Mouse (Mus musculus) CH12.LX (cell line): ENCODE measurements around the gene Lix1l. TPM values are rescaled to one million over a fixed set of nuclear protein-coding genes. Genes with fewer than 3 reads are reported as not detected.

ENCODE experiments used
- DNase-seq: peaks from one replicate; pipeline ENCODE4 v3.0.0-alpha.2; 2013; ENCODE audit errors: extremely low read depth
- H3K27ac ChIP-seq: 2 replicates; pipeline ENCODE4 v1.5.1; 2012; ENCODE audit warnings: low read depth, mild to moderate bottlenecking, control low read depth, moderate library complexity; ENCODE audit not compliant: insufficient read depth
- H3K27me3 ChIP-seq: replicated peaks from 2 replicates; pipeline ENCODE3; 2012; ENCODE audit warnings: inconsistent platforms
- H3K36me3 ChIP-seq, 2 experiments: replicated peaks in 1 of 2; 2 replicates each; pipeline versions ENCODE3 to v1.6.1; 2012; ENCODE audit warnings: inconsistent platforms in 1 of 2, low read length in 1 of 2, mild to moderate bottlenecking in 1 of 2, mixed read lengths in 1 of 2, moderate library complexity in 1 of 2; ENCODE audit not compliant: control insufficient read depth in 1 of 2, insufficient read depth in 1 of 2
- H3K4me1 ChIP-seq, 2 experiments: 2 replicates each; pipeline ENCODE4 v1.6.1; 2012; ENCODE audit warnings: inconsistent platforms in 1 of 2, moderate library complexity in 1 of 2; ENCODE audit not compliant: insufficient read depth in 2 of 2, control insufficient read depth in 1 of 2
- H3K4me2 ChIP-seq: 2 replicates; pipeline ENCODE4 v1.6.1; 2012; ENCODE audit warnings: low read depth, mild to moderate bottlenecking, control low read depth; ENCODE audit not compliant: poor library complexity, insufficient read depth, severe bottlenecking
- H3K4me3 ChIP-seq, 3 experiments: fragments of 150-350 bp in 1 of 3; sonication (generic) in 1 of 3; replicated peaks in 1 of 3; 2 replicates each; pipeline versions ENCODE3 to v1.5.1; 2011 to 2012; ENCODE audit warnings: low read depth in 2 of 3, low read length in 2 of 3, mild to moderate bottlenecking in 2 of 3, moderate library complexity in 2 of 3, control low read depth in 1 of 3, improper control_type of control experiment in 1 of 3, inconsistent platforms in 1 of 3, mixed read lengths in 1 of 3; ENCODE audit not compliant: poor library complexity in 1 of 3
- H3K79me2 ChIP-seq: replicated peaks from 2 replicates; pipeline ENCODE4 v1.6.1; 2012; ENCODE audit warnings: mild to moderate bottlenecking, moderate library complexity; ENCODE audit not compliant: control insufficient read depth, poor library complexity, insufficient read depth, severe bottlenecking; ENCODE audit errors: extremely low read depth
- H3K9ac ChIP-seq: 2 replicates; pipeline ENCODE4 v1.6.1; 2012; ENCODE audit warnings: low read depth, mild to moderate bottlenecking, control low read depth, moderate library complexity; ENCODE audit not compliant: insufficient read depth
- H3K9me3 ChIP-seq: replicated peaks from 2 replicates; pipeline ENCODE3; 2012; ENCODE audit warnings: low read length, inconsistent platforms, mixed read lengths
- BHLHE40 ChIP-seq: IDR thresholded peaks from 2 replicates; pipeline ENCODE4 v1.6.1; 2011; ENCODE audit warnings: mild to moderate bottlenecking, low read depth, low read length, improper control_type of control experiment
- CHD2 ChIP-seq: IDR thresholded peaks from 2 replicates; pipeline ENCODE4 v1.6.1; 2011; ENCODE audit warnings: low read length, improper control_type of control experiment
- CTCF ChIP-seq, 2 experiments: IDR thresholded peaks in 1 of 2; conservative IDR thresholded peaks in 1 of 2; 2 replicates each; pipeline ENCODE4 v1.5.1; 2011 to 2012; ENCODE audit warnings: low read depth in 2 of 2, low read length in 2 of 2, improper control_type of control experiment in 1 of 2, inconsistent platforms in 1 of 2, mild to moderate bottlenecking in 1 of 2, moderate library complexity in 1 of 2
- ELF1 ChIP-seq: IDR thresholded peaks from 2 replicates; pipeline ENCODE4 v1.6.1; 2014; ENCODE audit warnings: low read depth, mild to moderate bottlenecking, inconsistent platforms, low read length, improper control_type of control experiment
- EP300 ChIP-seq: IDR thresholded peaks from 2 replicates; pipeline ENCODE4 v1.6.1; 2011; ENCODE audit warnings: low read length, improper control_type of control experiment
- ETS1 ChIP-seq: conservative IDR thresholded peaks from 2 replicates; pipeline ENCODE4 v1.6.1; 2012; ENCODE audit warnings: low read depth, mild to moderate bottlenecking, inconsistent platforms, low read length, improper control_type of control experiment, moderate library complexity
- GABPA ChIP-seq: IDR thresholded peaks from 2 replicates; pipeline ENCODE4 v1.6.1; 2012; ENCODE audit warnings: low read depth, low read length, improper control_type of control experiment, inconsistent platforms; ENCODE audit not compliant: insufficient replicate concordance
- JUND ChIP-seq: conservative IDR thresholded peaks from 2 replicates; pipeline ENCODE4 v1.6.1; 2011; ENCODE audit warnings: low read depth, low read length, improper control_type of control experiment
- KAT2A ChIP-seq: IDR thresholded peaks from 2 replicates; pipeline ENCODE4 v1.6.1; 2012; ENCODE audit warnings: low read length, improper control_type of control experiment, inconsistent platforms; ENCODE audit not compliant: insufficient replicate concordance
- MAFK ChIP-seq: IDR thresholded peaks from 2 replicates; pipeline ENCODE4 v1.6.1; 2011; ENCODE audit warnings: low read length, improper control_type of control experiment; ENCODE audit not compliant: insufficient replicate concordance
- NRF1 ChIP-seq: IDR thresholded peaks from 2 replicates; pipeline ENCODE4 v1.6.1; 2014; ENCODE audit warnings: low read depth, mild to moderate bottlenecking, inconsistent platforms, low read length, improper control_type of control experiment, moderate library complexity
- POLR2A ChIP-seq: IDR thresholded peaks from 2 replicates; pipeline ENCODE4 v1.6.1; 2011; ENCODE audit warnings: low read depth, mild to moderate bottlenecking, improper control_type of control experiment, low read length
- POLR2AphosphoS2 ChIP-seq: IDR thresholded peaks from 2 replicates; pipeline ENCODE4 v1.6.1; 2011; ENCODE audit warnings: low read depth, low read length, improper control_type of control experiment
- RCOR1 ChIP-seq: conservative IDR thresholded peaks from 2 replicates; pipeline ENCODE4 v1.6.1; 2012; ENCODE audit warnings: low read depth, mild to moderate bottlenecking, inconsistent platforms, low read length, improper control_type of control experiment
- SMC3 ChIP-seq: IDR thresholded peaks from 2 replicates; pipeline ENCODE4 v1.6.1; 2011; ENCODE audit warnings: low read depth, low read length, improper control_type of control experiment
- TBP ChIP-seq: conservative IDR thresholded peaks from 2 replicates; pipeline ENCODE4 v1.6.1; 2011; ENCODE audit warnings: low read depth, low read length, improper control_type of control experiment
- UBTF ChIP-seq: IDR thresholded peaks from 2 replicates; pipeline ENCODE4 v1.6.1; 2012; ENCODE audit warnings: low read depth, mild to moderate bottlenecking, inconsistent platforms, low read length, improper control_type of control experiment, moderate library complexity
- ZNF384 ChIP-seq: IDR thresholded peaks from 2 replicates; pipeline ENCODE4 v1.6.1; 2012; ENCODE audit warnings: low read depth, low read length, improper control_type of control experiment, inconsistent platforms
- dilution Hi-C: fragments of 300-500 bp; cut with MboI; formaldehyde crosslinking; loops from 2 replicates; pipeline ENCODE4 v1.14.3; 2020; ENCODE audit warnings: low sequenced_read_pairs; ENCODE audit not compliant: extremely low pct_unique_long_range_greater_than_20kb, extremely low pct_ligation_motif_present
- in situ Hi-C: fragments of 300-500 bp; cut with MboI; formaldehyde crosslinking; loops from 3 replicates; pipeline ENCODE4 v1.14.3; 2019; ENCODE audit warnings: low sequenced_read_pairs, low pct_ligation_motif_present, low pct_unique_long_range_greater_than_20kb, mixed read lengths
- polyA plus RNA-seq: library from polyadenylated mRNA; unstranded; fragments of >175 nt; gene quantifications from 2 replicates; pipeline ENCODE4 v1.2.1, GENCODE M21; 2012; ENCODE audit warnings: low read depth; ENCODE audit not compliant: insufficient read length
- total RNA-seq, 2 experiments: library from RNA; depleted of rRNA; stranded (reverse); fragments of 300-350 nt in 1 of 2; fragments of >200 nt in 1 of 2; gene quantifications; 2 replicates each; pipeline ENCODE4 v1.2.3; 2012 to 2014

The Lix1l gene
- total and polyA plus RNA-seq, 3 experiments: 4.0 to 4.6 (median 4.5) TPM

- H3K4me1 ChIP-seq: peaks cover 12 to 49% of the 10 kb centered on the region in 2 experiments
- no peak for DNase-seq
- H3K4me2 ChIP-seq: no peak overlapping the region
- no peaks in the 10 kb centered on the region for H3K9me3 ChIP-seq
- H3K27ac ChIP-seq: no peak overlapping the region
- in situ Hi-C loops (no loop called here), dilution Hi-C loops (no loop called here)
- no peaks in the 10 kb centered on the region for H3K79me2 ChIP-seq
- peaks cover 0 to 4% of the 10 kb centered on the region in 2 experiments for H3K36me3 ChIP-seq
- H3K27me3 ChIP-seq: no peaks in the 10 kb centered on the region
- no peak overlapping the region for H3K4me3 ChIP-seq
- TF ChIP-seq CHD2 (no peak), RCOR1 (no peak), EP300 (no peak), ETS1 (no peak), GABPA (no peak), KAT2A (no peak), MAFK (no peak), ZNF384 (no peak), JUND (no peak), POLR2AphosphoS2 (no peak), POLR2A (no peak), UBTF (no peak), BHLHE40 (no peak), TBP (no peak), CTCF (conservative IDR thresholded peaks at IDR 0.05 in 1 of 2, IDR thresholded peaks at IDR 0.05 in 1 of 2; ENCODE audit: low read depth in 2 of 2, low read length in 2 of 2) (no peak), NRF1 (no peak)
- H3K9ac ChIP-seq: no peak overlapping the region
Observed at GRCm38 (mm10) chr3:96573611-96574511, 27.1 kb upstream of the Lix1l start.

GRCm38 (mm10) chr3:96575272-96575984, 25.5 kb upstream of the Lix1l start:
- Histone ChIP-seq H3K36me3 (peaks cover 0 to 5% of the 10 kb centered on the region in 2 experiments), H3K9ac (peak overlapping the region; percentile 95), H3K4me3 (peak overlapping the region in 2 of 3 experiments; percentile 4 to 52), H3K9me3 (no peaks in the 10 kb centered on the region), H3K4me2 (peak overlapping the region; percentile 67; the same call in 1 of the 2 replicates), H3K4me1 (peaks cover 13 to 50% of the 10 kb centered on the region in 2 experiments), H3K27me3 (no peaks in the 10 kb centered on the region), H3K79me2 (no peaks in the 10 kb centered on the region), H3K27ac (no peak overlapping the region)
- dilution Hi-C loops (no loop called here), in situ Hi-C loops (no loop called here)
- TF ChIP-seq ELF1 (peak; percentile 31; the same call in 1 of the 2 replicates), SMC3 (no peak)
- no peak for DNase-seq
